Mouse (Mus musculus): ENCODE results near the gene Sgk1. TPM values are rescaled to one million over a fixed set of nuclear protein-coding genes. Genes with fewer than 3 reads are reported as not detected.

The Sgk1 gene
- total RNA-seq, 2 experiments from 2014 or later: 97.7 to 103 TPM

DNA sequence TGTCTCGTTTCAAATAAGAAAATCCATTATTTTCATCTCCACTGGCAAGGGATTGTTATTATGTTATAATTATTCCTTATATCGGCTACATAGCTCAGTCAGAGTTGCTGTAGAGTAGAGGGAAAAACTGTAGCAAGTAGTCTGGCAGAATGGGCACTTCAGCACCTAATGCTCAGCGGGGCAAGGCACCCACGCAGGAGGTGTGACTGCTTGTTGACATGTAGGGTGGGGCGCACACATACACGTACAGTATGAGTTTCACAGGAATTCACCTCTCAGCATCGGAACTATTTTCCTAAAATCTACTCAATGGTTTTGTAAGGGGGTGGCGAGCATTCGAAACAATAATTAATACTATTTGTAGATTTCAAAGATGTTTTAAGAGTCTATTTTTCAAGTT, 28.4 kb downstream of the Sgk1 start:
- TF ChIP-seq CTCF (conservative IDR thresholded peaks at IDR 0.05): no peak
- no peak for DNase-seq (ENCODE audit: low spot score in 2 of 2)

DNA sequence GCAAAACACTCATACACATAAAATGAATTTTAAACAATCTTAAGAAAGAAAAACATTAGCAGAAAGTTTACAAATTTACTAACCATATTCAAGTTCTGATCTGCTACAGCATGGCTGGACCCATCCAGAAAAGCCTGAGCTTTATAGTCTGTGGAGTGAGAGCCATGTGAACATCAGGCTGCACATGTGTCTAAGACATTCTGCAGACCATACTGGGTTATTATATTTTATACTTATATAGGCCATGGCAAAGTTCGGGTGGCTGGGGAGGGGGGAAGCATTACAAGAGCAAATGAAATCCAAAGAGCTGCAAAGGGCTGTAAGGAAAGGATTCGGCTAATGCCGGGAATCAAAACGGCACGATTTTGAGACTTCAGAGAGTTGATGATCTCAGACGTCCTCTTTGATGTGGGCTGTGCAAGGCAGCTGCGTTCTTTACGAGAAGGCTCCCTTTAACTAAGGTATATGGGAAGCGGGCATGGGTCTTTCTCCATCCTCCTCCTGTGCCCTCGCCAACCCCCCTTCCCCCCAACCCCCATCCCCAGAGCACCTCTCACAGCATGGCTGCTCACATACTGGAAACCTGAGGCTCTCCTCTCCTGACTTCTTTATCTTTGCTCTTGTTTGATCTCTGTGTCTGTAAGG, 29.4 kb downstream of the Sgk1 start:
- DNase-seq (ENCODE audit: low spot score in 2 of 2): no peak
- no peak overlapping the region for H3K4me3 ChIP-seq
- TF ChIP-seq CTCF (conservative IDR thresholded peaks at IDR 0.05): no peak
- no peak overlapping the region for H3K27ac ChIP-seq

More for the DNA sequence above, 28.4 kb downstream of the Sgk1 start:
- Histone ChIP-seq H3K27ac (no peak overlapping the region), H3K4me3 (no peak overlapping the region)

DNA sequence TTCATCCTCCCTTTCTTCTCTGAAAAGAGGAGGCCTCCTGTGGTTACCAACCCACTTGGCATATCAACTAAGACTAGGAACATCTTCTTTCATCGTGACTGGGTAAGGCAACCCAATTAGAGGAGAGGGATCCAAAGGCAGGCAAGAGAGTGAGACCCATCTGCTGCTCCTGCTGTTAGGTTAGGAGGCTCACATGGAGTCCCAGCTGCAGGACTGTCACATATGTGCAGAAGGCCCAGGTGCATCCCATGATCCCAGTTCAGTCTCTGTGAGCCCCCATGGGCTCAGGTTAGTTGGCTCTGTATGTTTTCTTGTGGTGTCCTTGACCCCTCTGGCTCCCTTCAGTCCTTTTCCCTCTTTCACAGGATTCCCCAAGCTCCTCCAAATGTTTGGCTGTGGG, 32.8 kb downstream of the Sgk1 start:
- no peak for TF ChIP-seq CTCF (conservative IDR thresholded peaks at IDR 0.05)
- H3K27ac ChIP-seq: no peak overlapping the region
- no peak overlapping the region for H3K4me3 ChIP-seq
- no peak for DNase-seq (ENCODE audit: low spot score in 2 of 2)

DNA sequence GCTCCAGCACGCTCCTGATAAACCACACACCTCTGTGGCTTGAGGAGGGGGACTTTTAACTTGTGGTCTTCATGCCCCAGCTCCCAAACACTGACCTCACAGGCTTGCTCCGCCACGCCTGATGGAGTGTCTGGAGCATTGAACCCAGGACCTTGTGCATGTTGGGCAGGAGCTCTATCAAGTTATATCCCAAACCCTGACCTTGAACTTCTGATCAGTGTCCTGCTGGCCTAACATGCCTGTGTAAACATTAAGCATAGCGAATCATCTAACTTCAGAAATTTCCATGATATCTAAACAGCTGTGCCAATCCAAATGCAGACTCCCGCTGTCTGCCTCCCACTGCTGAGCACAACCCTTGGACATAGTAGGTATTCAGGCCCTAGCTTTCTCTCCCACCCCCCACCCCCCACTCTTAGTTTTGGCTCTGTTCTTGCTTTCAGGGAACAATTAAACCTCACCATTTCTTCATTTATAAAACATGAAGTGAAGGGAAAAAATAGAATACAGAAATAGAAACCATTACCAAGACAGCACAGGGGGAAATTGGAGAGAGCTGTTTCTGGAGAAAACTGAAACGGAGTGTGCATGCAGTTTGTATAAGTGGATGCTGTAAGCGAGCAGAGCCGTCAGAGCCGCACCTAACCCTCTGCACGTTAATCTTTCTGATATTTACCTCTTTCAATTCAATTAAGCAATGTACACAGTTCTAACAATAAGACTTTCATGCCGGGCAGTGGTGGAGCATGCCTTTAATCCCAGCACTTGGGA, 34.5 kb downstream of the Sgk1 start:
- peak overlapping the region; percentile 49 for H3K27ac ChIP-seq

DNA sequence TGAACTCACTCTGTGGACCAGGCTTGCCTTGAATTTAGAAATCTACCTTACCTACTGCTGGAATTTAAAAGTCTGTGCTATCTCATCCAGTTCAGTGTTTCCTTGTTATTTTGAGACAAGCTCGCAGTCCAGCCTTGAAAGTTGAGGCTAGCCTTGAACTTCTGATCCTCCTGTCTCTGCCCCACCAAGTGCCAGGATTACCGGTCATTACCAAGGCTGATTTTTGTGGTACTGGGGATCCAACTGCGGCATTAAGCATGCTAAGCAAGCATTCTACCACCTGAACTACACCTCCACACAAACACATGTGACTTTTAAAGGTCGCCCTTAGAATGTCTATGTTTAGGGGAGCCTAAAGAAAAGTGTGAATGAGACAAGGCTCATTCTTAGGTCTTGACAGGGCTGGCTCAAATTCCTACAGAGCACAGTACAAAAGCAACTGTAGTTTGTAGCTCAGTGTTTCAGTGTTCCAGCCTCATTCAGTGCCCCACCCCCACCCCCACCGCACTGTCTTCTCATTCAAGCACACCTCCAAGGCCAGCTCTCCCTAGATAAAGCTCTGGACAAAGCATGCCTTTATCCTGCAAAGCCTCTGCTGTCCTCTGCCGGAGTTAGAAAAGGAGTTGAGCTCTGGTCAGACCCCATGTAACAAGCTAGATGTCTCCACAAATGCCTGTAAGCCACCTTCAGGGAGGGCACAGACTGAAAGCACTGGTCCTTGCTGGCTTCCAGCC, 36.2 kb downstream of the Sgk1 start:
- no peak for TF ChIP-seq CTCF (conservative IDR thresholded peaks at IDR 0.05)
- no peak overlapping the region for H3K4me3 ChIP-seq
- no peak overlapping the region for H3K27ac ChIP-seq
- DNase-seq (ENCODE audit: low spot score in 2 of 2): no peak

More for the DNA sequence above, 34.5 kb downstream of the Sgk1 start:
- TF ChIP-seq CTCF (conservative IDR thresholded peaks at IDR 0.05): no peak
- H3K4me3 ChIP-seq: no peak overlapping the region
- DNase-seq (ENCODE audit: low spot score in 2 of 2): no peak

DNA sequence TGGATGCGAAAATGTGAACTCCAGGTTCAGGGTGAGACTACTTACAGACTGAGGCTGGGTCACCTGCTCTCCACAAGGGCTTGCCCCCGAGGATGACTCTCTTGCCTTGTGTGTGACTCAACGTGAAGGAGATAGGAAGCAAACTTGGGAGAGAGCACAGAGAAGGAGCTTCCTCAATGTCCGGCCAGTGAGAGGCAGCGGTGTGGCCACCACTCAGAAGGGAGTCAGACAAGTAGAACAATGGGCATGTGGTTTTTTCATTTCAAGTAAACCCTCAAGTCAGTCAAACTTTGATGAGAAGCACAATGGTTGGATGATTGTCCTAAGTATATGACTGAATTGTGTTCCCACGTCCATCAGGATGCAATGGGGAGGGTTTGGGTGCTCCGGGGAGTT, 36.8 kb downstream of the Sgk1 start:
- Histone ChIP-seq H3K27ac (no peak overlapping the region), H3K4me3 (no peak overlapping the region)
- DNase-seq (ENCODE audit: low spot score in 2 of 2): no peak
- TF ChIP-seq CTCF (conservative IDR thresholded peaks at IDR 0.05): no peak

DNA sequence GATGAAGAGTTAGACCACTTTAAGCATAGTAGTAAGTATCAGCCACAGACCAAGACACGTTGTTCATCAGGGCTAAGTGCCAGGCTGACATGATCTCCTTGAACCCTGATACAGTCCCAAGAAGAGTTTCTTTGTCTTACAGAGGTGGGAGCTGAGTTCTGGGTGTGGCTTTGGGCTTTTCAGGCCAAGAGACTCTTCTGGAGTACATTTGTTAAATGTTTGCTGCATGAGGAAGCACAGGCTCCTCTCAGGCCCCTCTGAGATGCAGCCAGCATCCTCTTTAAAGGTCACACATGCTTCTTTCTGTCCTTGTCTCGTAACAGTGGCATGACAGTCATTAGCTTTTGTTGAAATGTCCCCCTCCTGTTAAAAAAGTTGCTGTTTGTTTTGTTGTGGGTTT, 38.6 kb downstream of the Sgk1 start:
- no peak overlapping the region for H3K27ac ChIP-seq
- DNase-seq (ENCODE audit: low spot score in 2 of 2): no peak
- TF ChIP-seq CTCF (conservative IDR thresholded peaks at IDR 0.05): no peak
- no peak overlapping the region for H3K4me3 ChIP-seq

DNA sequence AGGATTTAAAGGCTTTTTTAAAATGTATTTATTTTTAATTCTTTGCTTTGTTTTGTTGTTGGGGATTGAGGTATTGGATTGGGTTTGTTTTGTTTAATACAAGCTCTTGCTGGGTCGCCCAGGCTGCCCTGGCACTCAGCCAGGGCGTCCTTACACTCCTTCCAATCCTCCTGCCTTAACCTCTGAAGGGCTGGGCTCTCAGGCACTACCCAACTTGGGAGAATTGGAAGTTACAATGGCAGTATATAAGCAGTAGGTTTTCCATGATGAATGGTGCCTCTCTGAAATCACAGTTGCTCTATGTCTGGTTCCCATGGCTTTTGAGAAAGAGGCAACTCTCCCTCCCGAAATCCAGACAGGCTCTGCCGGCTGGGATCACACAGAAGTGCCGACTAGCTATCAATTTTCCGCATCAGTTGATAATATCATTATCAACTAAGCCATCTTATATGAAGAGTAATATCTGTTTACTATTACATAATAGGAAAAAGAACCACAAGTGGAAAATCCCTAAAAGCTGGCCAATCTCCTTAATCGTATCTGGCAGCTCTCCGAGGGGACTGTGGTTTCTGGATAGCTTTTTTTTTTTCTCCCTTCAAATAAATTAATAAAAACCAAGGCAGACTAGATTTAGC, 40.8 kb downstream of the Sgk1 start:
- Histone ChIP-seq H3K27ac (peak overlapping the region; percentile 90), H3K4me3 (peak overlapping the region; percentile 51; the same call in 1 of the 2 replicates)
- TF ChIP-seq CTCF (conservative IDR thresholded peaks at IDR 0.05): no peak
- DNase-seq (ENCODE audit: low spot score in 2 of 2): no peak

DNA sequence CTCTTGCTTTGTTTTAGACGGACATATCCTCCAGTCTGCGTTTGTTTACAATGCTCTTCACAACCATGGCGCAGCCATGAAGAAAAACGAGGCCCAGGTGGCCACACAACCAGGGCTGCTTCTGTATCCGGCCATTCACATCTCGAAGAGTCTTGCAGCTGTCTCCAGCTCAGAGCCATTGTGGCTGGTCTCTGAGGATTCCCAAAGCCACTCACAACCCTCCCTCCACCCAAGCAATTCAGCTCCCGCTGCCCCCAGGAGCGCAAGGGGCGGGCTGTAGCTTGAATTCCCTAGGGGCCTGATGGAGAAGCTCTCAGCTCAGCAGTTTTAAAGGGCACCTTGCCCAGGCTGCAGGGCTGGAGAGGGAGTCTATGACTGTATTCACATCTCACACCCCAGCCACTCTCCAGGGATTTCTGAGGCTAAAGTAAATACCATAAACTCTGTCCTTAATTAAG, 41.5 kb downstream of the Sgk1 start:
- Histone ChIP-seq H3K4me3 (peak overlapping the region; percentile 51), H3K27ac (peak overlapping the region; percentile 90)
- TF ChIP-seq CTCF (conservative IDR thresholded peaks at IDR 0.05): no peak; the same call in 1 of the 2 replicates
- peak; percentile 41 to 60 for DNase-seq (ENCODE audit: low spot score in 2 of 2)

DNA sequence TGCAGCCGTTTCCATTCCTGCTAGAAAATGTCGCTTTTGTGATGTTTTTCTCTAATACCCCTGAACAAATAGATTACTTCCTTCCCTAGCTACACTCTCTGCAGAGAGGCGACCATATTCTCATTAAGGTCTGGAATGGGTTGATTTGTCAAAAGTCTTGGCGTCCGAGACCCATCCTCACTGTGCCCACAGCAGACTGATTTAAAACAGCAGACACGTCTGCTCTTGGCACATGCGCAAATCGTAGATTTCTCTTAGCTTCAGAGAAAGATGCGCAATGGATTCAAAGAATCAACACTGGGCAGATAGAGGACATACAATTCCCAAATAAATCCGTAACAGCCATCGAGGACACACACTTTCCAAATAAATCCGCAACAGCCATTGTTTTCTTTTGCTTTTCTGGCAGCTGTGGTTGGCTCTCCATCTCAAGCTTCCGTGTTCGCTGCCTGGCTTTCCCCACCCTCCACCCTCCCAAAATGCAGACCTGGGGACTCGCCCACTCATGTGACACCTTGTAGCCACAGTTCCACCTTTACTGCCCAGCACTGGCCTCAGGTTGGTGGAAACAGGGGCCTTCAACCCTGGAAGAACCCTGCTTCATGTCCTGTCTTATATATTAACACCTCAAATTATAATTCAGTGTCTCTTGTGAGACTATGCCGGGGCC, 42.2 kb downstream of the Sgk1 start:
- peak in 1 of 2 experiments; percentile 33 for DNase-seq (ENCODE audit: low spot score in 2 of 2)
- Histone ChIP-seq H3K27ac (peak overlapping the region; percentile 90), H3K4me3 (peak overlapping the region; percentile 51)
- no peak for TF ChIP-seq CTCF (conservative IDR thresholded peaks at IDR 0.05)

DNA sequence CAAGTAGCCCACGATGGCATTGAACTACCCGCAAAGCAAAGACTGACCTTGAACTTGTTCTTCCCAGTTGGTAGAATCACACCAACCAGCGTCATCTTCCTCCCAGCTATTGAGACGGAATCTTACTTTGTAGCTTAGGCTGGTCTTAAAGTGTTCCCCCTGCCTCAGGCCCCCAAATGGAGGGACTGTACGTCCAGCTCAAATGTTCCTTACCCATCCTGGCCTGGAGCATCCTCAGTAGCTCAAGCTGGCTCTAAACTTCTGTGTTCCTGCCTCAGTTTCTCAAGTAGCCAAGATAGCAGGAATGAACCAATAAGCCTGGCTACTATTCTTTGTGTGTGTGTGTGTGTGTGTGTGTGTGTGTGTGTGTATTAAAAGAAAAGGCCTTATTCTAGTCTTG, 45.0 kb downstream of the Sgk1 start:
- Histone ChIP-seq H3K27ac (no peak overlapping the region), H3K4me3 (no peak overlapping the region)
- TF ChIP-seq CTCF (conservative IDR thresholded peaks at IDR 0.05): no peak
- DNase-seq (ENCODE audit: low spot score in 2 of 2): no peak

DNA sequence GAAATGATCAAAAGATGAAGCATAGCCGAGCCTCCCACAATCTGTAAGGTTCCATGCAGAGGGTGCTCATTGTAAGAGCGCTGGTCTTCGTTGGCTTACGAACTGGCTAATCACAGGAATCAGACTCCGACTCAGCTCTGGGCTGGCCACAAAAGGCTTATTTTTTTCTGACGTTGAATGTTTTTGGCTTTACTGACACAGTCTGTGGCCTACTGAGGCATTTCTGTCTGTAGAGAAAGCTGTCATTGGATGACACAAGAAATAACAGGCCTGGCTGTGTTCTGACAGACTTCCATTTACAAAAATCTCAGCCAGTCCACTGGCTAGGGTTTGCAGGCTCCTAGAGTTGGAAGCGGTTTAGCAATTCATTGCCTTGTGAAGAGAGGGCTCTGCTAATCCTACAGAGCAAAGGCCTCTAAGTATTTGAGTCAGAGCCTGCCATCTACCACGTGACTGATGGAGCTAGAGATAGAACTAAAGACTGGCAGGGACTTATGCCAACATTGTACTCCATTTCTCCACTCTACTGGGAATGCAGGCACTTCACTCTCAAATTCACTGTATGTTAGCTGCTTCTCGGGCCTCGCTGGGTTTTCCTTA, 48.9 kb downstream of the Sgk1 start:
- H3K27ac ChIP-seq: peak overlapping the region; percentile 51; the same call in 1 of the 2 replicates
- DNase-seq (ENCODE audit: low spot score in 2 of 2): no peak
- H3K4me3 ChIP-seq: no peak overlapping the region
- no peak for TF ChIP-seq CTCF (conservative IDR thresholded peaks at IDR 0.05)

Data from layer of hippocampus, adult 2 months (tissue).